Mouse (Mus musculus): ENCODE measurements around the gene Degs1. TPM values are rescaled to one million over a fixed set of nuclear protein-coding genes. Genes with fewer than 3 reads are reported as not detected.

Gene Degs1
- polyA plus RNA-seq, 2 experiments = 69.5 to 150 TPM

DNA sequence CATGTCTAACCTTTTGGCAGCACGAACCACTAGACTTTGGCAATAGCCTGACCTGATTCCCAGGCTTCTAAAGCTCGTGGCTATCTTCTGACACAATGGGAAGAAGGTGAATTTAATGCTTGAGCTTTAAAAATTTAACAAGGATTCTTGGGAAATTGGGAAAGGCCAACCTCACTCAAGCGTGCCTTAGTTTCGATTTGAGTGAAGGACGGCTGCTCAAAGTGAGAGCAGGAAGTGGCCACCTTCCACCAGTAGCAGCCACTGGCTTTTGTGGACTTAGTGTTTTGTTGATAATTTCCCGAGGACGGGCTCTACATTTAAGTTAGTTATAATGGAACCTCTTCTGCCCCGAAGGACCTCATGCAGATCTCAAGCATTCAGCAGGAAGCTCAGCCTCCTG, 30.6 kb upstream of the Degs1 start:
- ATAC-seq (ENCODE audit: low FRiP score, low read depth) (no peak), DNase-seq (ENCODE audit: low spot score) (no peak)
- peaks cover 51% of the 10 kb centered on the region for H3K36me3 ChIP-seq (ENCODE audit: control insufficient read depth, insufficient read depth, low read length)
- no peak overlapping the region for H3K4me3 ChIP-seq (replicated peaks; ENCODE audit: low read length)
- H3K27ac ChIP-seq (replicated peaks; ENCODE audit: low read depth, low read length) = no peak overlapping the region
- no peaks in the 10 kb centered on the region for H3K27me3 ChIP-seq (ENCODE audit: control insufficient read depth, insufficient read depth, low read length)
- TF ChIP-seq POLR2A (IDR thresholded peaks at IDR 0.05; ENCODE audit: borderline replicate concordance, extremely low read depth, insufficient read depth, insufficient read length) = no peak
- no peaks in the 10 kb centered on the region; the same call in 1 of the 2 replicates for H3K9me3 ChIP-seq (ENCODE audit: control insufficient read depth, low read length)
- 93% methylated on average over 8 of the region's 8 CpGs for WGBS
- H3K4me2 ChIP-seq (replicated peaks; ENCODE audit: low read depth, low read length, severe bottlenecking) = no peak overlapping the region
- H3K9ac ChIP-seq (ENCODE audit: low read depth, low read length, severe bottlenecking) = no peak overlapping the region
- H3K4me1 ChIP-seq (ENCODE audit: control insufficient read depth, insufficient read depth, low read length) = no peaks in the 10 kb centered on the region

DNA sequence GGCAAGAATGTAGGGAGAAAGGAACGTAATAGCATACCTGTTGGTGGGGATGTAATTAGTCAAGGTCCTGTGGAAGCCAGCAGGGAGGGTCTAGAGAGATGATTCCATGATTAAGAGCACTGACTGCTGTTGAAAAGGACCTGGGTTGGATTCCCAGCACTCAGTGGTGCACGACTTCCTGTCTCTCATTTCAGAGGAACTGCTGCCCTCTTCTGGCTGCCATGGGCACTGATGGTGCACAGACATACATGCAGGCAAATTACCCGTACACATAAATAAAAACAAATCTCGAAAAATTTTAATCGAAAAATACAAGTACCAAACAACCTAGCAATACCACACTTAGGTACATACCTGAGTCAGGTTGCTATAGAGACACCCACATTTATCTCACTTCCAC, 28.8 kb upstream of the Degs1 start:
- no peak for DNase-seq (ENCODE audit: low spot score)
- Histone ChIP-seq H3K36me3 (ENCODE audit: control insufficient read depth, insufficient read depth, low read length) (peaks cover 33% of the 10 kb centered on the region), H3K4me3 (replicated peaks; ENCODE audit: low read length) (no peak overlapping the region), H3K27me3 (ENCODE audit: control insufficient read depth, insufficient read depth, low read length) (no peaks in the 10 kb centered on the region), H3K9ac (ENCODE audit: low read depth, low read length, severe bottlenecking) (no peak overlapping the region), H3K4me1 (ENCODE audit: control insufficient read depth, insufficient read depth, low read length) (no peaks in the 10 kb centered on the region), H3K9me3 (ENCODE audit: control insufficient read depth, low read length) (no peaks in the 10 kb centered on the region; the same call in 1 of the 2 replicates), H3K4me2 (replicated peaks; ENCODE audit: low read depth, low read length, severe bottlenecking) (no peak overlapping the region), H3K27ac (replicated peaks; ENCODE audit: low read depth, low read length) (no peak overlapping the region)
- no peak for TF ChIP-seq POLR2A (IDR thresholded peaks at IDR 0.05; ENCODE audit: borderline replicate concordance, extremely low read depth, insufficient read depth, insufficient read length)
- WGBS = 98% methylated on average over 5 of the region's 5 CpGs
- no peak for ATAC-seq (ENCODE audit: low FRiP score, low read depth)

DNA sequence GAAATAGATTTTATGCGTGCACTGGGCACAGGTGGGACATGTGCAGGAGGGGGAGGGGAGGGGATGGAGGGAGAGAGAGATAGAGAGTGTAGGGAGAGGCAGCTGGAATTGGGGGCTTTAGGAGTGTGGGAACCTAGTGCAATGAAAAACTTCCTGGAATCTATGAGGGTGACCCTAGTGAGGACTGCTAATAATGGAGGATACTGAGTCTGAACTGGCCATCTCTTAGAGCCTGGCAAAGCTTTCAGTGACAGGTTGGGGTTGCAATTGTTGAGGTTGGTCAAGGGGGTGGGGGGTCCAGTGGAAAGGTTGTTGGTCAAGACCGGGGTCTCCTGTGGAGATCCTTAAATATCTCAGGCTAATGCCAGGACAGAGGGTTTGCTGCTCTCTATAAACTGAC, 27.7 kb upstream of the Degs1 start:
- Histone ChIP-seq H3K27me3 (ENCODE audit: control insufficient read depth, insufficient read depth, low read length) (no peaks in the 10 kb centered on the region), H3K27ac (replicated peaks; ENCODE audit: low read depth, low read length) (no peak overlapping the region), H3K4me2 (replicated peaks; ENCODE audit: low read depth, low read length, severe bottlenecking) (no peak overlapping the region), H3K9me3 (ENCODE audit: control insufficient read depth, low read length) (no peaks in the 10 kb centered on the region; the same call in 1 of the 2 replicates), H3K36me3 (ENCODE audit: control insufficient read depth, insufficient read depth, low read length) (peaks cover 25% of the 10 kb centered on the region), H3K4me1 (ENCODE audit: control insufficient read depth, insufficient read depth, low read length) (no peaks in the 10 kb centered on the region), H3K9ac (ENCODE audit: low read depth, low read length, severe bottlenecking) (no peak overlapping the region), H3K4me3 (replicated peaks; ENCODE audit: low read length) (no peak overlapping the region)
- no peak for TF ChIP-seq POLR2A (IDR thresholded peaks at IDR 0.05; ENCODE audit: borderline replicate concordance, extremely low read depth, insufficient read depth, insufficient read length)
- ATAC-seq (ENCODE audit: low FRiP score, low read depth) (no peak), DNase-seq (ENCODE audit: low spot score) (no peak)
- 80% methylated on average over 2 of the region's 2 CpGs for WGBS

DNA sequence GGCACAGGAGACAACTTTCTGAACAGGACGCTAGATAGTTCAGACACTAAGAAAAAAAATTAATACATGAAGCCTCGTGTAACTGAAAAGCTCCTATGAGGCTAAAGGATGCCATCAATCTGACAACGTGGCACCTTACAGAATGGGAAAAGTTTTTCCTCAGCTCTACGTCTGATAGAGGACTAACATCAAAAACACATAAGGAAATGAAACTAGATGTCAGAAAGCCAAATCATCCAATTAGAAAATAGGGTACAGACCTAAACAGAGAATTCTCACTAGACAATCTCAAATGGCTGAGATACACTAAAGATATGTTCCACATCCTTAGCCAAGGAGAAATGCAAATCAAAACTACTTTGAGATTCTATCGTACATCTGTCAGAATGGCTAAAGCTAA, 26.8 kb upstream of the Degs1 start:
- Histone ChIP-seq H3K27ac (replicated peaks; ENCODE audit: low read depth, low read length) (no peak overlapping the region), H3K36me3 (ENCODE audit: control insufficient read depth, insufficient read depth, low read length) (peaks cover 16% of the 10 kb centered on the region), H3K4me3 (replicated peaks; ENCODE audit: low read length) (no peak overlapping the region), H3K9ac (ENCODE audit: low read depth, low read length, severe bottlenecking) (no peak overlapping the region), H3K27me3 (ENCODE audit: control insufficient read depth, insufficient read depth, low read length) (no peaks in the 10 kb centered on the region), H3K4me2 (replicated peaks; ENCODE audit: low read depth, low read length, severe bottlenecking) (no peak overlapping the region), H3K4me1 (ENCODE audit: control insufficient read depth, insufficient read depth, low read length) (no peaks in the 10 kb centered on the region), H3K9me3 (ENCODE audit: control insufficient read depth, low read length) (no peaks in the 10 kb centered on the region; the same call in 1 of the 2 replicates)
- DNase-seq (ENCODE audit: low spot score) (no peak), ATAC-seq (ENCODE audit: low FRiP score, low read depth) (no peak)
- WGBS = 85% methylated on average over 5 of the region's 5 CpGs
- TF ChIP-seq POLR2A (IDR thresholded peaks at IDR 0.05; ENCODE audit: borderline replicate concordance, extremely low read depth, insufficient read depth, insufficient read length) = no peak

DNA sequence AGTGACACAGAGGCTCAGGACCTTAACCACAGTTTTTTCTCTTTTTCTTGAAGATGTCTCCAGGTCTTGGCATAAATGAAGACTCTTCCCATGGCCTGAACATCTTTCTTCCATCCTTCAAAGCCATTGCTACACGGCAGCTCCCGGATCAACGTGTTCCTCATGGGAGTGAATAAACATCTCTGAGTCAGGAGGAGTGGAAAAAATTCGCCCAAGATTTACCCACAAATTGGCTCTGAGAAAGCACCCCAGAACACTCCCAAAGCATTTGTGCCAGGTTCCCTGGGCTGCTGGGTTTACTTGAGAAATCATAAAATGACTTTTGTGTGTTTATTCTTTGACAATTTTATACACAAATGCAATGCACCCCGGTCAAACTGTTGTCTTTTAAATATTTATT, 20.3 kb upstream of the Degs1 start:
- no peaks in the 10 kb centered on the region for H3K9me3 ChIP-seq (ENCODE audit: control insufficient read depth, low read length)
- no peaks in the 10 kb centered on the region for H3K36me3 ChIP-seq (ENCODE audit: control insufficient read depth, insufficient read depth, low read length)
- DNase-seq (ENCODE audit: low spot score) = no peak
- TF ChIP-seq POLR2A (IDR thresholded peaks at IDR 0.05; ENCODE audit: borderline replicate concordance, extremely low read depth, insufficient read depth, insufficient read length) = no peak
- H3K27me3 ChIP-seq (ENCODE audit: control insufficient read depth, insufficient read depth, low read length) = no peaks in the 10 kb centered on the region
- H3K9ac ChIP-seq (ENCODE audit: low read depth, low read length, severe bottlenecking) = no peak overlapping the region
- 88% methylated on average over 5 of the region's 5 CpGs for WGBS
- H3K4me3 ChIP-seq (replicated peaks; ENCODE audit: low read length) = no peak overlapping the region
- H3K4me2 ChIP-seq (replicated peaks; ENCODE audit: low read depth, low read length, severe bottlenecking) = no peak overlapping the region
- H3K27ac ChIP-seq (replicated peaks; ENCODE audit: low read depth, low read length) = no peak overlapping the region
- ATAC-seq (ENCODE audit: low FRiP score, low read depth) = no peak
- H3K4me1 ChIP-seq (ENCODE audit: control insufficient read depth, insufficient read depth, low read length) = no peaks in the 10 kb centered on the region
